Mouse (Mus musculus) cerebellum, postnatal 4 days (tissue): ENCODE measurements around the gene Ccnl2.

Experiments
- DNase-seq, 2 experiments: peaks; one replicate each; pipeline ENCODE4 v3.0.0; 2022; ENCODE audit warnings: low spot score in 2 of 2, mixed read lengths in 1 of 2

Gene Ccnl2

DNA sequence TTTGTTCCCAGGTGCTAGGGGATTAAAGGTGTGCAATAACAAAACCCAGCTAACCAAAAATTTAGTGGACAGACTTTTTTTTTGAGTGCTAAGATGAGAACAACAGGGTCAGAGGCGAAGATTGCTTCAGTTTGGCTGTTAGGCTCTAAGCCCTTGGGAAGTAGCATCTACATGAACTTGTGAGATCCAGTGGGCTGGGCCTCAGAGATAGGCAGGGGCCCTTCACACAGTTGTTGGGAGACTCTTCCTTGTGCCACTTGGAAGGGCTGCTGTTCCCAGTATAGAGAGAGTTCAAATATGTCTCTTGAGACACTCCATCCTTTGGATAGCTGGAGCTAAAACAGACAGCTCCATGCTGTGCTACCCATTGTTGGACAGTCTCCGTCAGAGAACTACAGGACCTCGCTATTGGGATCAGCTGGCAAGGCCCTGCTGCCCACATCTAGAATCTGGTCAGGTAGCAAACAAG lies 22.2 kb upstream of the Ccnl2 start, which contains the start of gene Ankrd65:
Ankrd65 (plus strand) TSS at position 419 of the 469 bp plus-strand sequence.
- DNase-seq: no peak

DNA sequence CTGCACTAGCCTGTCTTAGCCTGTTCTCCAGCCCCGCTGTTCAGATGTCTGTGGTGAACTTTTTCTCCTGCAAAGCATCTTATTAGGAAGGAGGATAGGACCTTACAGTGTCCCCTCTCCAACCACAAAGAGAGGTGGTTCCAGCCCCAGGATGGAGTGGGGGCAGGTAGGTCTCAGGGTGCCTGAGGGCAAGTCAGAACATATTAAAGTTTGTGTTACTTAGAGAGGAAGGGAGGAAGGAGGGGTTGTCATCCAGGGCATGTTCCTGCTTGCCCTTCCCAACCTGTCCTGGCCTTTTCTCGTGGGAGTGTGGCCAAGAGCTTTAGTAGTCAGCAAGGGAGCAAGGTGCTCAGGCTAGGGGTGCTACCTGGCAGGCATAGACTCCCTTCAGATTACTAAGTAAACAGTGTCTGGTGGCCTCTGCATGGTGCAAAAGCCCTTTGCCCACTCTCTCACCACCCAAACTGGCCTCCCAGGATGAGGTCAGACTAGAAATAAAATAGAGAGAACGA lies 21.6 kb upstream of the Ccnl2 start:
- no peak for DNase-seq

GRCm38 (mm10) chr4:155791240-155791933 lies 20.9 kb upstream of the Ccnl2 start:
- no peak for DNase-seq

- DNase-seq: no peak
Measured at GRCm38 (mm10) chr4:155793730-155794129, 18.6 kb upstream of the Ccnl2 start.

GRCm38 (mm10) chr4:155802075-155802474 lies 10.2 kb upstream of the Ccnl2 start:
- no peak for DNase-seq

DNA sequence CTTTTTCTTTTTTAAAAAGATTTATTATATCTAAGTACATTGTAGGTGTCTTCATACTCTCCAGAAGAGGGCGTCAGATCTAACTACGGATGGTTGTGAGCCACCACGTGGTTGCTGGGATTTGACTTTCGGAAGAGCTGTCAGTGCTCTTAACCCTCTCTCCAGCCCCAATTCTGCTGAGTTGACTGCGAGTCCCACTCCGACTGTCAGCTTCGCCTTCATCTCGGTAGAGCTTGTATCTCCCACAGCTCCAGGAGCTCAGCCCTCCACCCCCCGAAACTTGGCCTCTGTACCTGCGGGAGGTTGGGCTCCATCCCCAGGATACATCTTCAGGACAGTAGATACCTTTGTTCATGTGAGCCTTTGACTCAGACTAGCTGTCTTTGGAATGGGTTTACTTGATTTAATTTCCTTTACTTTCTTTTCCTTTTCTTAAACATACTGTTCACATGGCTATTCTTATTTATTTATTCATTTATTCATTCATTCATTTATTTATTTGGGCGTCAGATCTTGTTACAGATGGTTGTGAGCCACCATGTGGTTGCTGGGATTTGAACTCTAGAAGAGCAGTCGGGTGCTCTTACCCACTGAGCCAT lies 9.4 kb upstream of the Ccnl2 start, which contains the start of gene Mrpl20:
Mrpl20 (plus strand) TSS at position 138 of the 599 bp plus-strand sequence.
- no peak for DNase-seq

- DNase-seq: peak; percentile 98 to 99
Measured at GRCm38 (mm10) chr4:155803340-155804041, 8.8 kb upstream of the Ccnl2 start.

GRCm38 (mm10) chr4:155807841-155808240 lies 4.4 kb upstream of the Ccnl2 start:
- no peak for DNase-seq

- peak in 1 of 2 experiments; percentile 40 for DNase-seq
Measured at GRCm38 (mm10) chr4:155812665-155813181, 434 bp downstream of the Ccnl2 start.

DNA sequence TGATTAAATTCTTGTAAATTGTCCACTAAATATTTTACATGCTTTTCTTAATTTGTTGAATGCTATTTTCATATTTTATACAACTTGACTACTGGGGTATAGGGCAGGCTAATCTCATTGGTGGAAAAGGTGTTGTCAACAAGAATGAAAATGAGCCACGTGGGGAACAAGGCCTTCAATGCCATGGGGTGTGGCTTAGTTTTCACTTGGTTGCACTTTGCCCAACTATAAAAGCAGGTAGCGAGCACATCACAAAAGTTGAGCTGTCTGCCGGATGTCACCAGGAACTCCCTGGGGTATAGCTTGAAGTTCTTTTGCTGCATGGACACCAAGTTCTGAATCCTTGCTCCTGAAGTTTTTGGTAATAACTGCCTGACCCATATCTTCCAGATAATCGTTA lies 5.2 kb downstream of the Ccnl2 start:
- no peak for DNase-seq

DNA sequence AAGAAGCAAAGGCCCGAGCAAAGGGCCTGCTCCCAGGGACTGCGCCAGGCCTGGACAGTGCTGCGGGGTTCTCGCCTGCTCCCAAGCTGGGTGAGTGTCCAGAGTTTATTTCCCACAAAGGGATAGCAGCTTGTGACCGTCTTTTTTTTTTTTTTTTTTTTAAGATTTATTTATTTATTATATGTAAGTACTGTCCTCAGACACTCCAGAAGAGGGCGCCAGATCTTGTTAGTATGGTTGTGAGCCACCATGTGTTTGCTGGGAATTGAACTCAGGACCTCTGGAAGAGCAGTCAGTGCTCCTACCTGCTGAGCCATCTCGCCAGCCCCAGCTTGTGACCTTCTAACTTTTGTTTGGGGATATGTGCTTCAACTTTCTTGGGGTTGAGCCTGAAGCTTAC lies 8.7 kb downstream of the Ccnl2 start:
- no peak for DNase-seq

DNA sequence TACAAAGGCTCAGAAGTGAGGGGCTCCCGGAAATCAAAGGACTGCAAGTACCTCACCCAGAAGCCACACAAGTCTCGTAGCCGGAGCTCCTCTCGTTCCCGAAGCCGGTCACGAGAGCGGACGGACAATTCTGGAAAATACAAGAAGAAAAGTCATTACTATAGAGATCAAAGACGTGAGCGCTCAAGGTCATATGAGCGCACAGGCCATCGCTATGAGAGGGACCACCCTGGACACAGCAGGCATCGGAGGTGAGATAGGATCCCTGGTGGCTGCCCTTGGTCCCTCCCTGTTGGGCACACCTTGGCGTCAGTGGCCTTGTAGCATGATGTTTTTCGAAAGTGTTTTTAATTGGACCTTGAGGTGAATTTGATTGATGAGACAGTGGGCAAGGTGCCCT lies 11.2 kb downstream of the Ccnl2 start:
- no peak for DNase-seq

GRCm38 (mm10) chr4:155829866-155830265 lies 17.6 kb downstream of the Ccnl2 start:
- DNase-seq: no peak

- no peak for DNase-seq
Measured at GRCm38 (mm10) chr4:155830596-155830995, 18.3 kb downstream of the Ccnl2 start.

GRCm38 (mm10) chr4:155831205-155831766 lies 19.0 kb downstream of the Ccnl2 start, which contains the start of gene Aurkaip1:
Aurkaip1 (plus strand) TSS chr4:155831272.
- peak; percentile 97 to 99 for DNase-seq

GRCm38 (mm10) chr4:155831831-155832230 lies 19.5 kb downstream of the Ccnl2 start:
- no peak for DNase-seq

DNA sequence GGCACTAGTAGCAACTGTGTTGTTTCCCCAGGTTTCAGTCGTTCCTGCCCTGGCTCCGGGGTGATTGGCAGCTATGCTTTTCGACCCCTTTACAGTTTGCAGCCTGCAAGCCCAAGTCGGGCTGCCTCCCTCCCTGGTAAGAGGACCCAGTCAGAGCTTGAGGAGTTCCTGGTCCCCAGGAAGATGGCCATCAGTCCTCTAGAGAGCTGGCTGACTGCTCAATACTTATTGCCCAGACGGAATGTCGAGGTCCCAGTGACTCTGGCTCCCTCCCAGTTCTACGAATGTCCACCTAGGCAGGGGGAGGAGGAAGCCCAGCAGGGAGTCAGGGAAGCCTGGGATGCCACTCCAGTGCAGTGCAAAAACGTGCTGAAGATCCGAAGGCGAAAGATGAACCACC lies 20.0 kb downstream of the Ccnl2 start:
- DNase-seq: no peak

DNA sequence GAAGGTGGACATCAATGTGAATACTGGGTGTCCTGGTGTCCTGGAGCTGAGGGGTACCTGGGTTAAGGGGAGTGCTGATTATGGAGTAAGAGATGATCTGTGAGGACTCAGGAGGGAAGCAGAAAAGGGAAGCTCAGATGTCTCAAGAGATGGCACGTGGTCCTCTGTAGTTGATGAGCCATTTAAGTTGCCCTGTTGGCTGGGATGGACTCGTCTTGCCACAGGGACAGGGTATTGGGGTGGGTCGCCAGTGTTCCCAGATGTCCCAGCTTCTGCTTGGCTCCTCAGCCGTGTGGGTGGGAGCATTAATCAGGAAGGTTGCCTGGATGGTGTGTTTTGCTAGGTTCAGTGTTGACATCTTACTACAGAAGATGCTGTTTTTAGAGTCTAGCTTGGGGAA lies 20.9 kb downstream of the Ccnl2 start:
- DNase-seq: no peak

- DNase-seq: peak in 1 of 2 experiments; percentile 69
Measured at GRCm38 (mm10) chr4:155833836-155834235, 21.5 kb downstream of the Ccnl2 start.

GRCm38 (mm10) chr4:155837404-155838010 lies 25.2 kb downstream of the Ccnl2 start:
- no peak for DNase-seq
